Mouse (Mus musculus): ENCODE measurements at regions not wholly inside any gene's neighbourhood (a gene's known extent, or its start where the extent isn't known, plus 50 kb on each side); places are given as distances from the start of the nearest gene placed in this dataset.

DNA sequence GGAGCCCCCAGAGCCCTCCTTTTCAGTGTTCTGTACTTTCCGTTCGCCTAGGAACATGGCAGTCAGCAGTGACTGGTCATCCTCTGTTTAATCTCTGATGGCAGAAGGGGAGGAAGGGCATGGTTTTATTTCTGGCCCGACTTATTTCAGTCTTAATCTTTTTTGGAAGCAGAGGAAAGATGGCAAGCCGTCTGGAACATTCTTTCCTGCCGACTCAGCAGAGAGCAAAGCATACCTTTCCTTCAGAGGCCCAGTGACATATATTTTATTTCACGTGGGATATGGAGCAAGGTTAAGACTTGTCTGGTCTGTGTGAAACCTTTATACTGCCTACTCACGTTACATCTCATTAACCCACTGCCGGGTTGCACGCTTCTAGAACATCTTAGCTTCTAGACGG is 158.1 kb downstream of the Dyrk2 start:
- no peaks in the 10 kb centered on the region for H3K27me3 ChIP-seq
- DNase-seq (ENCODE audit: low read depth, low spot score) = peak; percentile 3
- in situ Hi-C loops (cut with MboI; ENCODE audit: low pct_unique_long_range_greater_than_20kb) = no loop called here
- no peak for ATAC-seq
- ChIA-PET POLR2A (no interaction called here), CTCF (no interaction called here)
- no peak for TF ChIP-seq CTCF (IDR thresholded peaks at IDR 0.05)

DNA sequence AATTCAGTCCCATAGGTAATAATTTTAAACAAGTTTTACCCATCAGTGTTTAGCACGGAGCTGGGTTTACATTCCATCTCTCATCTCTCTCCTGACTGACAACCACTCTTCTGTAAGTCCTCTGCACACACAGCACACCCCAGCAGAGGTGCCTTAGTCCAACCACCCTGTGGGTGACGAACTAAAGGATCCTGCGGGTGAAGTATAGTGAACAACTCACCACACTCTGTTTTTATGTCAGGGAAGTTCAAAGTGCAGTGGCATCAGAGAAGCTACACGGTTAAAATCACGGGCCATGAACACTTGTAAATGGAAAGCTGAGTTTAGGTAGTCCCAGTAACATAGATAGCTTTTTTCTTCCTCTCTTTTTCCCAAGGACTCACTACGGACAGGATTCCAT is 157.1 kb downstream of the Dyrk2 start:
- in situ Hi-C loops (cut with MboI; ENCODE audit: low pct_unique_long_range_greater_than_20kb) = no loop called here
- no peaks in the 10 kb centered on the region for H3K27me3 ChIP-seq
- no peak for DNase-seq (ENCODE audit: low read depth, low spot score)
- POLR2A ChIA-PET = no interaction called here
- no peak for TF ChIP-seq CTCF (IDR thresholded peaks at IDR 0.05)
- CTCF ChIA-PET = no interaction called here
- ATAC-seq = no peak

DNA sequence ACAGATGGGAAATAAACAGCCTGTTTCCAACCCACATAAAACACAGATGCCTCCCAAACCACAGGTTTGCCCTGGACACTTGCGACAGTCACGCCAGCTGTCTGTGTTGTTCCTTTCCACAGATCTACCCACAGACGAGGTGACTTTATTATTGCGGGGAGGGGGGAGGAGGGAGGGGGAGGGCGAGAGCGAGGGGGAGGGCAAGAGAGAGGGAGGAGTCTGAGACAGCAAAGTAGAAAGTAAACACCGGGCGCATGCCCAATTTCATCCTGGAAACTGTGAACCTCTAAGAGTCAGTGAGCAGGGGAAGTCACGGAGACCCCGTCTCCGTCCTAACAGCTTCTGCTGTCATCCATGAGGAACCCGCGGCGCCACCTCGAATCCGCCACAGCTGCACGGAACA is 155.8 kb downstream of the Dyrk2 start:
- no peaks in the 10 kb centered on the region for H3K27me3 ChIP-seq
- in situ Hi-C loops (cut with MboI; ENCODE audit: low pct_unique_long_range_greater_than_20kb) = no loop called here
- POLR2A ChIA-PET = no interaction called here
- TF ChIP-seq CTCF (IDR thresholded peaks at IDR 0.05) = no peak
- DNase-seq (ENCODE audit: low read depth, low spot score) (no peak), ATAC-seq (no peak)
- CTCF ChIA-PET = no interaction called here

DNA sequence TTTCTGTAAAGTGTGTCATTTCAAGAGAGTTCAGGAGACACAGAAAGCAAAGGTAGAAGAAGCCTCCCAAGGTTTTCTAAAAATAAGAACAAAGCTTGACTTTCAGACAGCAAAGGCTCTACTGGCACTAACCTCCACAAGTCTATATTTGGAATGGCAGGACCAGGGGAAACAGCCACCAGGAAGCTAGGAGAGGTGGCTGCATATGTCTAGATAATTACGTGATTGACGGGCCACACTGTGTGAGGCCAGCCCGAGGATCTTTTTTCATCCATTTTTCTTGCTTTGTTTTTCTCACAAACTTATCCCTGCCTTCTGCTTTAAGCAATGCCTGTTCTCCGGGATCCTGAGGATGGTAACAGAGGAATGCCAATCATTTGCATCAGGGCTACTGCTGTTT is 155.4 kb downstream of the Dyrk2 start:
- ChIA-PET CTCF (interaction anchor here (1.3 kb wide), 1 partner anchor 9 kb away, joined by 4 read pairs; no protein-coding TSS in a partner anchor), POLR2A (no interaction called here)
- DNase-seq (ENCODE audit: low read depth, low spot score) = no peak
- no peaks in the 10 kb centered on the region for H3K27me3 ChIP-seq
- ATAC-seq = no peak
- in situ Hi-C loops (cut with MboI; ENCODE audit: low pct_unique_long_range_greater_than_20kb) = no loop called here
- no peak for TF ChIP-seq CTCF (IDR thresholded peaks at IDR 0.05)

DNA sequence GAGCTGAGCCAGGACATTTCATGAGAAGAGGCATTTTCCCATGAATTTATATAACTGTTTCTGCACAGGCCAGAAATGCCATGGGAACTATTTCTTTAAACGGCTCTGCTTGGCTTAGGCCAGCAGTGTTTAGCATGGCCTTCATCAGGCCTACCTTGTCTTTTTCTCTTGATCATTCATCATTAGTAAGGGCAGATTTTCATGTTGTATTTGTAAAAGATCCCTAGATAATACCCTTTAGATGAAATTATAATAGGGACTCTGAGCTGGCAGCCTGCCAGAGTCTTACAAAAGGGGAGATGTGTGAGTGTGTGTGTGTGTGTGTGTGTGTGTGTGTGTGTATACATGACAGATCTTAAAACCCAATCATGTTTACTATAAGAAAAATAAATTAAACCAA is 149.4 kb downstream of the Dyrk2 start:
- CTCF ChIA-PET = interaction anchor here (1.4 to 1.6 kb wide), 2 partner anchors 20 to 50 kb away, joined by 3 read pairs; no protein-coding TSS in a partner anchor
- no peaks in the 10 kb centered on the region for H3K27me3 ChIP-seq
- no peak for TF ChIP-seq CTCF (IDR thresholded peaks at IDR 0.05)
- POLR2A ChIA-PET = interaction anchor here (0.6 kb wide), 1 partner anchor 133 kb away, joined by 4 read pairs; no protein-coding TSS in a partner anchor
- DNase-seq (ENCODE audit: low read depth, low spot score) (no peak), ATAC-seq (no peak)
- in situ Hi-C loops (cut with MboI; ENCODE audit: low pct_unique_long_range_greater_than_20kb) = no loop called here

DNA sequence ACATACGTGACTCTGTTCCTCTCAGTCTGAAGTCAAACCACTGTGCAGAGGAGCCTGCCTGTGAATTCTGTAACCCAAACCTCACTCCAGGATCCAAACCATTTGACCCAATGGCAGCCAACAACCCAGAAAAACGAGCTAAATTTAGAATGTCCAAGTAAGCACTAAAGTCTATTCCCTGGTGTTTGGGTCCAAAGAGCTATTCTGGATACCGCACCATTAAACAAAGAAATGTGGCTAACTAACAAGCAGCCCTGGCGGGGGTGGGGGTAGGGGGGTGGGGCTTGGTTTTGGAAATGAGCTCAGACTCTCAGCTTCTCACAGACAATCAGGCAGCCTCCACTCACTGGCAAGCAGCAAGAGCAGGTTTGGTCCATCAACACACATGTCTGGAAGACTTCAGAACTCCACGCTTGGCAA is 147.9 kb downstream of the Dyrk2 start:
- POLR2A ChIA-PET = no interaction called here
- ATAC-seq (no peak), DNase-seq (ENCODE audit: low read depth, low spot score) (no peak)
- in situ Hi-C loops (cut with MboI; ENCODE audit: low pct_unique_long_range_greater_than_20kb) = no loop called here
- CTCF ChIA-PET = interaction anchor here (1.3 to 1.6 kb wide), 3 partner anchors 8 to 51 kb away, joined by 3 to 4 read pairs (median 3); no protein-coding TSS in a partner anchor
- no peaks in the 10 kb centered on the region for H3K27me3 ChIP-seq
- no peak for TF ChIP-seq CTCF (IDR thresholded peaks at IDR 0.05)

DNA sequence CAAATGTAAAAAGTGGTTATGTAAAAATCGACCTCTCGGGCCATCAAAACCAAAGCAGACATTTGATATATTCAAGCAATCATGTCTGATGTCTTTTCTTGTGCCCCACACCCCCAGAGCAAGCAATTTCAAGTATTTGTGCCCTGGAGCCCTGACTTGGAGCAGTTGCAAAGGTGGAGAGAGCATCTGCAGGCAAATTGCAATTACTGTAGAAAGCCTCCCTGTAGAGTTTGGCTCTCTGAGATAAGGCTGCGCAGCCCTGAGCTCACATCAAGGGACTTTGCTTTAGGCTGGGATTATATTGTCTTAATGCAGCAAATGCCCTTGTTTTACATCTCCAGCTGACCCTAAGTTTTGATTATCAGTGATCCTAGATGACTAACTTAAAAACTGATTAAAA is 147.3 kb downstream of the Dyrk2 start:
- no peaks in the 10 kb centered on the region for H3K27me3 ChIP-seq
- no peak for TF ChIP-seq CTCF (IDR thresholded peaks at IDR 0.05)
- CTCF ChIA-PET = interaction anchor here (1.3 kb wide), 1 partner anchor 8 kb away, joined by 4 read pairs; no protein-coding TSS in a partner anchor
- POLR2A ChIA-PET = no interaction called here
- ATAC-seq = no peak
- DNase-seq (ENCODE audit: low read depth, low spot score) = no peak
- in situ Hi-C loops (cut with MboI; ENCODE audit: low pct_unique_long_range_greater_than_20kb) = no loop called here

DNA sequence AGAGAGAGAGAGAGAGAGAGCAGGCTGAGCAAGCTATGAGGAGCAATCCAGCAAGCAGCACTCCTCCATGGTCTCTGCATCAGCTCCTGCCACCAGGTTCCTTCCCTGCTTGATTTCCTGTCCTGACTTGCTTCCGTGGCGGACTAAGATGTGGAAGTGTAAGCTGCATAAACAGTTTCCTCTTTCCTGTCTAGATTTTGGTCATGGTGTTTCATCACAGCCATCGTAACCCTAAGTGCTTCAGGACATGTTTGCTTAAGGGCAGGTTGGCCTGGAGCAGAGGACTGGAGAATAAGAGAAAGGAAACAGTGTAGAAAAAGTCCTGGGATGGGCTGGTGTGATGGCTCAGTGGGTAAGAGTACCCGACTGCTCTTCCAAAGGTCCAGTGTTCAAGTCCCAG is 133.9 kb downstream of the Dyrk2 start:
- in situ Hi-C loops (cut with MboI; ENCODE audit: low pct_unique_long_range_greater_than_20kb) = no loop called here
- ChIA-PET CTCF (no interaction called here), POLR2A (no interaction called here)
- TF ChIP-seq CTCF (IDR thresholded peaks at IDR 0.05) = no peak
- DNase-seq (ENCODE audit: low read depth, low spot score) = no peak
- no peak for ATAC-seq
- H3K27me3 ChIP-seq = no peaks in the 10 kb centered on the region

DNA sequence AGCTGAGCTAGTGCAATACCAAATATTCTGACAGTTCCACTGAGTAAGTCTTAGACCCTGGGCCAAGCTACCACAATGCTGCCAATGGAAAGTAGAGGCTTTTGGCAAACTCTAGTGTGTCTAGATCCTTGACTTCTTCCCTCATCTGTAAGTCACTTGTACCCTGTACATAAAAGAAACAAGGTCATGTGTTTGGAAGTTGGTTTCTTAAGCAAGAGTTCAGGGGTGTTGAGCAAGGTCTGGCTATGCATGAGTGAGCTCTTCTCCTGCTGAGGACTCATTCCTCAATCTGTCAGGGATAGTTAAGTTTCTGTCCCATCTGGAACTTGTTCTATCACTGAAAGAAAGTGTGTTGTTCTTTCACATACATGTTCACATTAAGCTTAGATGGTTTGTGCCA is 132.9 kb downstream of the Dyrk2 start:
- peak; percentile 28 for DNase-seq (ENCODE audit: low read depth, low spot score)

DNA sequence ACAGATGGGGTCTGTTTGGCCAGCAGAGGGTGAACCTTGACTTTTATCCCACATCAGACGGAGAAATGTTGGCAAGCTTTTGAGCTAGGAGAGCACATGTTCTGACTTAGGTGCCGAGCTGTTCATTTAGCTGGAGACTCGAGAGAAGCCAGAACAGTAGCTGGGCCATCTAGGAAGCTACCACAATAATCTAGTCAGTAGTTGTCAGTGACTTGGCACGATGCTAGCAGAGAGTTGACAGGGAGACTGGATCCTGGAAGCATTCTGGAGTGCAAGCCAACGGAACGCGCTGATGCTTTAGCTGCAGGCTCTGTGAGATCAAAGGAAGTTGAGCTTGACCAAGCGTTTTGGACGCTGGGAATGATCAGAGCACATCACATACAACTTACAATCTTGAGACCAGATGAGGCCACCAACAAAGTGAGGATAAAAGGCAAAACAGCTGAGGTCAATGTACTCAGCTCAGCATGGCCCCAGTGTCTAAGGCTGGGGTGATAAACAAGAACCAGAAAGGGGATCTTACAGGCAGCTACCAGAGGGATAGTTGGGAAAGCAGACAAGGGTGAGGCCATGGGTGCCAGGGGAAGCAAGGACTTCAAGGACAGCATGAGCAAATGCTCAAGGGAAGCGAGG is 130.0 kb downstream of the Dyrk2 start:
- no peaks in the 10 kb centered on the region for H3K27me3 ChIP-seq
- no peak for ATAC-seq
- TF ChIP-seq CTCF (IDR thresholded peaks at IDR 0.05) = no peak
- POLR2A ChIA-PET = no interaction called here
- in situ Hi-C loops (cut with MboI; ENCODE audit: low pct_unique_long_range_greater_than_20kb) = no loop called here
- CTCF ChIA-PET = interaction anchor here (1.2 kb wide), 1 partner anchor 18 kb away, joined by 3 read pairs; no protein-coding TSS in a partner anchor
- no peak for DNase-seq (ENCODE audit: low read depth, low spot score)

More for the DNA sequence above, 132.9 kb downstream of the Dyrk2 start:
- no peak for TF ChIP-seq CTCF (IDR thresholded peaks at IDR 0.05)
- ATAC-seq = peak; percentile 39
- ChIA-PET CTCF (no interaction called here), POLR2A (no interaction called here)
- in situ Hi-C loops (cut with MboI; ENCODE audit: low pct_unique_long_range_greater_than_20kb) = no loop called here
- H3K27me3 ChIP-seq = no peaks in the 10 kb centered on the region

DNA sequence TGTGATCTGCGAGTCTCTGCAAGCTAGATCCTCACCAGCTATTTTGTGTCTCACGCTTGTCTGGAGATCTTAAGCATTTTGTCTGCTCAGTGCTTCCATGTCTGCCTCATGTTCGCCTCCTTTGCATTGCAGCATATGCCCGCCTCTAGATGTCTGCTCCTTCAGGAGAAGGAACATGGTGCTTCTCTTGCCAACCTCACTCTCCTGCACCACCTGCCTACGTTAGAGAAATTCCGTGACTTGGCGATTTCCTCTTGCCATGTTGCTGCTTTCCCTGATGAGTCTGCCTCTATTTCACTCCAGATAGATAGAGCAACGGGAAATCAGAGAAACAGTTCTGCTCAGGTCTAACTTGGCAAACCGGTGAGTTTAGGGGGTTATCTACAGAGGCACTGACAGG is 126.2 kb downstream of the Dyrk2 start:
- ChIA-PET POLR2A (no interaction called here), CTCF (no interaction called here)
- in situ Hi-C loops (cut with MboI; ENCODE audit: low pct_unique_long_range_greater_than_20kb) = no loop called here
- TF ChIP-seq CTCF (IDR thresholded peaks at IDR 0.05) = no peak
- ATAC-seq (no peak), DNase-seq (ENCODE audit: low read depth, low spot score) (no peak)
- no peaks in the 10 kb centered on the region for H3K27me3 ChIP-seq

Measured in Patski (cell line).